Mouse (Mus musculus): ENCODE measurements around the gene Robo4.

Gene Robo4

DNA sequence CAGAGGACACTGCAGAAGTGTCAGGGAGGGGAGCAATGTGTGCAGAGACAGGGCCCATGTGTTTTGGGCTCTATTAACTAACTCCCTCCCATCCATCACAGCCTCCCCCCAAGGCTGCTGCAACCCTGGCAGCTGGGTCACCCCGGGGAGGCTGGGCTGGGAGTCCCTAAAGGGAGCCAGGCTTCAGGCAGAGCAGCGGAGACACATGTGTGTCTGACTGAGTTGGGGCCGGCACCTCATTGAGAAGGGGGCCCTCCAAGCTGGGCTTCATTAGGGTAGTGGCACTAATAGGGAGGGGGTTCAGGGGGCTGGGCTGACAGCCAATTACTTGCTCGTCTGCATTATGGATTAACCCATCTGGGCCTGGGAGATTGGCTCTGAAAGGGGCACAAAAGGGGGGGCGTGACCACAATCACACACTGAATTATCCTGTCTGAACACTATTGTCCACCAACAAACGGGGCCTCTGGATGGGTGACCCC is 52.4 kb downstream of the Robo4 start:
- DNase-seq (ENCODE audit: low spot score in 2 of 2): no peak

DNA sequence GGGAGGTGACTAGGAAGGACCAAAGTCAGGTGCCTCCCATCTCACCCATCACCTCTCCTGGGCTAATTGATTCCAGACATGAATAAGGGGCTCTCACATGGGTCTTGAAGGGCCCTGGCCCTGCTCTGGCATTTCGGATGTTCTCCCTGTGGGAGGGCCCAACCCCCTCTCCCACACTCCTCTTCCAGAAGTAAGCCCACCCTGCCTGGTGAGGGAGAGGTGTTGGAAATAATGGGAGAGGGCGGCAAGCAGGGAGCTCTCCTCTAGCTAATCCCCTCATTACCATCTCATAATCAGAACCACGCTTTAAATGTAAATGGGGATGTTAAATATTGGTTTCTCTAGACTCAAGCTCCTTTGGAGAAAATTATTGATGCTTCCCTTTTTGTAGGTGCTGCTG is 53.3 kb downstream of the Robo4 start:
- DNase-seq (ENCODE audit: low spot score in 2 of 2): no peak

DNA sequence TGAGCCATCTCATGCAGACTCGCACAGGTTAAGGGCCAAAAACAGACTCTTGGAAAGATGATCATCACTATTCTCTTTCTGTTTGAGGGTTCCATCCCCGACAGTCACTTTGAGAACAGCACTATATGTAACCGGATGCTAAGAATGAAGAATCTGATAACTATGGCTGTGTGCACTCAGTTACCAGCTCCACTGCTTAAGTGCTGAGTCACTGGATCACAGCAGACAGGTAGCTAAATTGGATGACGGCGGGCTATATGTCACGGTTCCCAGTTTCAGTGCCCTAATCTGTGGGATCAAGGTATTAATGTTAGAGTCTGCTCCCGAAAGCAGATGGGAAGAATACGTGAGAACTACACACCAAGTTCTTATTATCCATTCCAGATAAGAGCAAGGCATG is 54.2 kb downstream of the Robo4 start:
- DNase-seq (ENCODE audit: low spot score in 2 of 2): no peak

GRCm38 (mm10) chr9:37456481-37456910 is 54.8 kb downstream of the Robo4 start:
- peak in 1 of 2 experiments; percentile 26 for DNase-seq (ENCODE audit: low spot score in 2 of 2)

- no peak for DNase-seq (ENCODE audit: low spot score in 2 of 2)
These were observed 55.5 kb downstream of the Robo4 start for GRCm38 (mm10) chr9:37457151-37457550.

- no peak for DNase-seq (ENCODE audit: low spot score in 2 of 2)
These were observed 58.0 kb downstream of the Robo4 start for GRCm38 (mm10) chr9:37459665-37460042.

- DNase-seq (ENCODE audit: low spot score in 2 of 2): no peak
These were observed 58.6 kb downstream of the Robo4 start for GRCm38 (mm10) chr9:37460043-37460960.

GRCm38 (mm10) chr9:37460961-37461340 is 59.3 kb downstream of the Robo4 start:
- DNase-seq (ENCODE audit: low spot score in 2 of 2): no peak

DNA sequence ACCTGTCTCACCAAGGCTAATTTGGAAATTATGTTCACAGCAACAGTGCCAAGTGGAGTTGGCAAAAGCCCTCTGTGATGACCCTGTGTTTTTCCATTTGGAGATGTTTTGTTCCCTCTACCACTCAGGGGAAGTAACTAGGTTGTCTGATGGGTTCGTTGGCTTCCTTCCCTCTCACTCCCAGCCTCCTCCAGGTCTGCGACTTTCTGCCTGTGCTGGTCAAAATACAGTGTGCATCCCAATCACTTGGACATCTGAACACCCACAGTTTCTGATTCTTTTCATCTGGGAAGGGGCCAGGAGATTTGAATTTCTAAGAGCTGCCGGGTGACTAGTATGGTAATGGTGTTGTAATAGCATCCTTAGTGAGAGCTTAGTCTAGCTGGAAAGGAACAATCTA is 59.9 kb downstream of the Robo4 start:
- no peak for DNase-seq (ENCODE audit: low spot score in 2 of 2)

- DNase-seq (ENCODE audit: low spot score in 2 of 2): no peak
These were observed 61.1 kb downstream of the Robo4 start for GRCm38 (mm10) chr9:37462764-37463163.
